Mouse (Mus musculus): ENCODE data around the gene Adam8. TPM values are rescaled to one million over a fixed set of nuclear protein-coding genes. Genes with fewer than 3 reads are reported as not detected.
A peak's percentile ranks its signal among the peaks of the same experiment; 100 is the strongest.

Gene Adam8
- total RNA-seq, 4 experiments from 2014 or later, result 0.25 to 1.8 (median 0.95) TPM

GRCm38 (mm10) chr7:139979011-139979719 is 13.2 kb downstream of the Adam8 start:
- no peak for DNase-seq (ENCODE audit: low spot score)

GRCm38 (mm10) chr7:139978278-139978892 is 14.0 kb downstream of the Adam8 start, which contains the start of gene 6430531B16Rik:
6430531B16Rik (minus strand) TSS chr7:139978755.
- DNase-seq (ENCODE audit: low spot score), result peak; percentile 69

DNA sequence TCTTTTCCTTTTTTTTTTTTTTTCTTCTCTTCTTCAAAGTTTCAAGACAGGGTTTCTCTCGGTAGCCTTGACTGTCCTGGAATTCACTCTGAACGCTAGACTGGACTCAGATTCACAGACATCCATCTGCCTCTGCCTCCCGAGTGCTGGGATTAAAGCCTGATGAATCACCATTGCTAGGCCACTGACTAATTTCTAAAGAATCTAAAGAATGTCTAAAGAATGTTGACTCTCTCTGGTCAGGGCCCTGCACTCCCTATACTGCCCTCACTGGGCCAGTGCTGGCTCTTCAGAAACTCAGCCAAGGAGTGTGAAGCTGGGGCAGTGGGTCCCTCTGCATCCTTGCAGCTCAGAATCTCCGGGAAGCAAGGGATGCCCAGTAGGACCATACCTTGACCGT is 16.9 kb downstream of the Adam8 start:
- no peak for DNase-seq (ENCODE audit: low spot score)

GRCm38 (mm10) chr7:139974307-139974706 is 18.1 kb downstream of the Adam8 start:
- DNase-seq (ENCODE audit: low spot score), result no peak

GRCm38 (mm10) chr7:139972923-139973331 is 19.4 kb downstream of the Adam8 start:
- DNase-seq (ENCODE audit: low spot score), result no peak

- no peak for DNase-seq (ENCODE audit: low spot score)
These were observed 20.9 kb downstream of the Adam8 start for GRCm38 (mm10) chr7:139971436-139971835.

DNA sequence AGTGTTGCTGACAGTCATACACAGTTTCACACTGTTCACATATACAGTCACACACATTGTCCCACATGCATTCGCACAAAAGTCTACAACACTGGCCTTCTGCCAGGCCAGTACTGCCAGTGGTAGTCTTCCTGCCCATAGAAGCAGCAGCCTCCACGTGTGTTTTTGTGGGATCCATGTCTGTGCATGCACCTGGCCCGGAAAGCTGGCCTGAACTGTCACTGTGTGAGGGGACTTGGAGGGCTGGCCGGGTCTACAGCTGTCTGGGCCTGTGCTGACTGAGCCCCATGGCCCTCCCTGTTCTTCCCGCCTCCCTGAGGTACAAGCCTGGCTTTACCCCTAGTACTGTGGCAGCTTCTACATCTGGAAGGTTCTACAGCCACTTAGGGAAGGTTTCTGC is 21.4 kb downstream of the Adam8 start:
- DNase-seq (ENCODE audit: low spot score), result no peak

DNA sequence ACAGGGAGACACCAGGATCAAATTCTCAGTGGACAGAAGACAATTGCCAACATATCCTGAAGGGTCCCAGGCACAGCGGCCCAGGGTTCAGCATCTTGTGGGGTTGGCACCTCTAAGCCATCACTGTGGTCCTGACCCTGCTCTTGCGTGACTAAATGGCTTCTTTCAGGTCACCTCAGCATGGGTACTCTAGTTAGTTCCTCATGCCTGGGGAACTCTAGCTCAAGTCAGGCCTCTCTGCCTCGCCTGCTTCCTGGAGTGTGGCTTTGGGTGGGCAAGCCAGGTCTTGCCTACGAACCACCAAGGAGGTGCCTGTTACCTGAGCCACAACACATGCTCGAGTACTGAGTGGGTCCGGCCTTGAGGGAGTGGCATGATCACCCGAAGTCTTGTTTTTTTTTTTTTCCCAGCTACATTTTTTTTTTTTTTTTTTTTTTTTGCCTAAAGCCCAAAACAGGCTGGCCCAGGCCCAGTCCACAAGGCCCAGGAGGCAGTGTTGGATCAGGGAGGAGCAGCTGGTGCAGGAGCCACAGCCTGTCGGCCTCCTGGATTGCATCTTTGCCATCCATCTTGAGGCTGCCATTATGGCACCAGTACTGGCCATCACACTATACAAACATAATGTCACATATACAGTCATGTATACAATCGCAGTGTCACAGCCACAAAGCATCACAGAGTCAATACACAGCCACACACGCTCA is 22.0 kb downstream of the Adam8 start:
- no peak for DNase-seq (ENCODE audit: low spot score)

GRCm38 (mm10) chr7:139969348-139970130 is 22.8 kb downstream of the Adam8 start:
- peak; percentile 74 for DNase-seq (ENCODE audit: low spot score)

DNA sequence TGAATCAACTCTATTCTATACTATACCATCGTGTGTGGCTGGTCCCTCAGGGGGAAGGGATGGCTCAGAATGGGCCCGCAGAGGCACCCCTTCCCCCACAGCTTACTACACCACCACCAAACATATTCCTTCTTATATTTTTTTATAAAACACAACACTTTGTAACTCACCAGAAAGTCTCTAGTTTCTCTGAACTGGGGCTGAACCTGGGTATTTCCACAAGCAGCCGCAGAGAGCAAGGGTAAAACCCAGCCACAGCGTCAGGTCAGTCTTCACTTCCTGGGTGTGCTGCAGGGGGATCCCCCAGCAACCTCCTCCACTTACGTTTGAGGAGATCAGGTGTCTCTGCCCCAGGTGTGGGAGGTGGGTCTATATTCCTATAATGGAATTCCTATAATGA is 23.9 kb downstream of the Adam8 start:
- DNase-seq (ENCODE audit: low spot score), result no peak

DNA sequence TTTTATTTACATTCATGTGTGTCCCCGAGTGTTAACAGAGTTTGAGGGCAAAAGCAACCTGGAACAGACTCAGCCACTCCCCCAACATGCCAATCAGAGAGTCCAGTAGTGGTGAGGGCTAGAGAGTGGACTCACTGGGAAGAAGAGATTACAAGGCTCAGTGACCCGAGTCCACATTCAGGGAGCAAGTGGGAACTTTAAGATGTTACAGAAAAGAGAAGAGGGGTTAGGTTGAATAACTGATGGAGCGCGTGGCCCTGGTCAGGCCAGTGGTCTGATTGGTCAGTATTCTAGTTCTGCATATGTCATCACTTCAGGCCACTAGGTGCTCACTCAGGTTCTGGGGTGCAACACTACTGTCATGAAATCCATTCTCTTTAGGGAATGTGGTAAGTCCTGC is 25.2 kb downstream of the Adam8 start:
- DNase-seq (ENCODE audit: low spot score), result no peak

DNA sequence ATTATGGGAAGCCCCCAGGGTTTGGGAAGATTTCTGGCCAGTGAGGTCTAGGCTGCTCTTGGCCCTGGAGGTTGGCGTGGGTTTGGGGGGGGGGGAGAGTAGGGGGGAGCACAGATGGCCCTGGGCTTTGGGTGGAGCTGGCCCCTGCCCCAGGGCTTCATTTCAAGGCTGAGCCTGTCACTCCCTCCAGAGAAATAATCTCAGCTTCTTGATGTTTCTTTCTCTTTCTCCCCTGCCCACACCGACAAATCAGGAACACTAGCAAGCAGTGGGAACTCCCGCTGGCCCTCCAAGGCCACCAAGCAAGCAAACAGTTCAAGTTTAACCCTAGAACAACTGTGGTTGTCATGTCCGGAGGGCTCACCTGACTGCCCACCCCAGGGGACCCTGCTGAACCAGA is 28.5 kb downstream of the Adam8 start:
- DNase-seq (ENCODE audit: low spot score), result no peak

DNA sequence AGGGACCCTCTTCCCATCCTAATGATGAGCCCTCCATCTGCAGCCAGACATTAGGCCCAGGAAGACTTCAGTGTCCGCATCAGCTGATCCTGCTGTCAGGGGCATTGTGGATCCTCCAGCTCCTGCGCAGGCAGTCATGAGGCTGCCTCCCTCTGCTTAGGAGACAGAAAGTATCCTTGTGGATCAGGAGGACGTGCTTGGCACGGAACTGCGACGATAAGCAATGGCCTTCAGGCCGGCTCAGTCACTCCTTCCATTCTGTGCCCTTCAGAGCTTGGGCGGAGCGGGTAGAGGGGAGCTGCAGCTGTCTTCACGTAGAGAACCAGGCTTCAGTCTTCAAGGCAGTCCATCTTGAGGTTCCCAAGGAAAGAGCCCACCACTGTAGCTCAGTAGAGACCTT is 31.2 kb downstream of the Adam8 start:
- DNase-seq (ENCODE audit: low spot score), result no peak

GRCm38 (mm10) chr7:139957958-139958357 is 34.4 kb downstream of the Adam8 start:
- no peak for DNase-seq (ENCODE audit: low spot score)

DNA sequence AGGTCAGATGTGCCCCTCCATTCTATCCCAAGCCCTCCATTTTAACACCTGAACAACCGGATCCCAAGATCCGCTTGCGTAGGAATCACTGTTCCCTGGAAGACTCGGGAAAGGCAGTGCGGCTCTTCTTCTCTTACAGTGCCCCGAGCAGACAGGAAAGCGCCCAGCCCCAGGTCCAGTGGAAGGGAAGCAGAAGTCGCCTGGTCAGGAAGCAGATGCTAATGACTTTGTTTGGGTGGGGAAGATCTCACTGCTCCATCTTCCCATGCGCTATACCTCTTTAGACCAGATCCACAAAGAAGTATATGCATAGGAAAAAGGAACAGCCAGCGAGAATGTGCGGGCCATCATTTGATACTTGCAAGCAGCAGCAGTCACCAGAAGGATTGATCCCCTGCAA is 34.9 kb downstream of the Adam8 start:
- no peak for DNase-seq (ENCODE audit: low spot score)

DNA sequence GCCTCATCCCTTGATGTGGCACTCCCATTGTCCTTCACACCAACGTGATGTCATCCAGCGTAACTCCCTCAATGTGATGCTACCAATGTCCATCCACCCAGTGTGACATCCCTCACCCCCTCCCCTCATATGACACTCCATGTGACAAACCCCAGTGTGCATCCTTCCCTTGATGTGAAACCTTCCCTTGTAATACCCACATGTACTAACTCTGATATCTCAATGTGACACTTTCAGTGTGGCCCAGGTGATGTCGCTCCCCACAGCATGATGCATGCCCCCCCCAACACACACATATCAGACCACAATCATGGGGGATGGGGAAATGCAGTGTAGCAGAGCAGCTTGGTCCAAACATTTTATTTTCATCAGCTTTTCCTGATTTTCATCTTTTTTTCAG is 35.7 kb downstream of the Adam8 start:
- DNase-seq (ENCODE audit: low spot score), result no peak

GRCm38 (mm10) chr7:139955505-139955904 is 36.9 kb downstream of the Adam8 start:
- no peak for DNase-seq (ENCODE audit: low spot score)

- no peak for DNase-seq (ENCODE audit: low spot score)
These were observed 40.2 kb downstream of the Adam8 start for GRCm38 (mm10) chr7:139951991-139952633.

DNA sequence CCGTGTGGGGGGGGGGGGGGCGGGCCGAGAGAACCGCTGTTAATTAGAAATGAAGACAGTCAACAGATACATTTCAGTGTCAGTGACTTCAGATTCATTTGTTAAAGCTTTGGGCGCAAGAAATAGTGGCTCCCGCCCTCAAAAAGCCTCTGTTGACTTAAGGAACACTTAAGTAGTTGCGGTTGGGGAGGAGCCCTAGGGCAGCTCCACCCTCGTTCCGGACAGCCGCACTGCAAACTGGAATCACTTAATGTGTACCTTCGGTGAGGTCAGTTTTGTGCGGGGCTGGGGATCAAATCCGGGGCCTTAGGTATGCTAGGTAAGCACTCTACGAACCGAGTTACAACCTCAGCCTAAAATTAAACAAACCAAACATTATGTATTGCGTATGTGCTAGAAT is 41.3 kb downstream of the Adam8 start:
- no peak for DNase-seq (ENCODE audit: low spot score)

- DNase-seq (ENCODE audit: low spot score), result peak; percentile 43
These were observed 41.9 kb downstream of the Adam8 start for GRCm38 (mm10) chr7:139950283-139950971.

GRCm38 (mm10) chr7:139949893-139950282 is 42.5 kb downstream of the Adam8 start:
- peak; percentile 48 for DNase-seq (ENCODE audit: low spot score)
